Mouse (Mus musculus): ENCODE data around the gene Zic3. TPM values are rescaled to one million over a fixed set of nuclear protein-coding genes. Genes with fewer than 3 reads are reported as not detected.

Gene Zic3
- polyA plus RNA-seq, 1 experiment from 2014 or later = not detected

GRCm38 (mm10) chrX:58030100-58030834, 7.8 kb downstream of the Zic3 start:
- no peaks in the 10 kb centered on the region for H3K9me3 ChIP-seq (ENCODE audit: control insufficient read depth)
- no peak overlapping the region for H3K9ac ChIP-seq (ENCODE audit: low read depth, low read length)
- WGBS = 25% methylated on average over 48 of the region's 48 CpGs
- H3K27me3 ChIP-seq (replicated peaks; ENCODE audit: control insufficient read depth, insufficient read depth, low read length) = peaks cover 47% of the 10 kb centered on the region
- ATAC-seq = 0 out of 2 replicates have a peak, but pooled peaks have one; percentile 28
- H3K27ac ChIP-seq (ENCODE audit: low read depth, low read length) = no peak overlapping the region
- peak overlapping the region; percentile 26 for H3K4me3 ChIP-seq (ENCODE audit: low read depth, low read length)
- no peaks in the 10 kb centered on the region for H3K4me1 ChIP-seq (replicated peaks; ENCODE audit: control insufficient read depth, insufficient read depth, low read length)
- peak overlapping the region; percentile 55 for H3K4me2 ChIP-seq (replicated peaks; ENCODE audit: low read depth)
- H3K36me3 ChIP-seq (ENCODE audit: control insufficient read depth, insufficient read depth) = no peaks in the 10 kb centered on the region
- no peak for TF ChIP-seq CTCF (IDR thresholded peaks at IDR 0.05; ENCODE audit: low read depth)

GRCm38 (mm10) chrX:58030835-58031670, 8.6 kb downstream of the Zic3 start:
- TF ChIP-seq CTCF (IDR thresholded peaks at IDR 0.05; ENCODE audit: low read depth) = no peak
- Histone ChIP-seq H3K36me3 (ENCODE audit: control insufficient read depth, insufficient read depth) (no peaks in the 10 kb centered on the region), H3K4me3 (ENCODE audit: low read depth, low read length) (peak overlapping the region; percentile 26), H3K4me2 (replicated peaks; ENCODE audit: low read depth) (peak overlapping the region; percentile 55), H3K9me3 (ENCODE audit: control insufficient read depth) (no peaks in the 10 kb centered on the region), H3K9ac (ENCODE audit: low read depth, low read length) (no peak overlapping the region), H3K4me1 (replicated peaks; ENCODE audit: control insufficient read depth, insufficient read depth, low read length) (no peaks in the 10 kb centered on the region), H3K27ac (ENCODE audit: low read depth, low read length) (no peak overlapping the region), H3K27me3 (replicated peaks; ENCODE audit: control insufficient read depth, insufficient read depth, low read length) (peaks cover 50% of the 10 kb centered on the region)
- no peak for ATAC-seq
- 22% methylated on average over 56 of the region's 56 CpGs for WGBS

GRCm38 (mm10) chrX:58031671-58032605, 9.4 kb downstream of the Zic3 start:
- 23% methylated on average over 54 of the region's 56 CpGs for WGBS
- Histone ChIP-seq H3K4me2 (replicated peaks; ENCODE audit: low read depth) (peak overlapping the region; percentile 55), H3K9ac (ENCODE audit: low read depth, low read length) (no peak overlapping the region), H3K4me3 (ENCODE audit: low read depth, low read length) (peak overlapping the region; percentile 26), H3K36me3 (ENCODE audit: control insufficient read depth, insufficient read depth) (no peaks in the 10 kb centered on the region), H3K27me3 (replicated peaks; ENCODE audit: control insufficient read depth, insufficient read depth, low read length) (peaks cover 50% of the 10 kb centered on the region), H3K4me1 (replicated peaks; ENCODE audit: control insufficient read depth, insufficient read depth, low read length) (no peaks in the 10 kb centered on the region), H3K9me3 (ENCODE audit: control insufficient read depth) (no peaks in the 10 kb centered on the region), H3K27ac (ENCODE audit: low read depth, low read length) (no peak overlapping the region)
- TF ChIP-seq CTCF (IDR thresholded peaks at IDR 0.05; ENCODE audit: low read depth) = no peak
- ATAC-seq = no peak

- ATAC-seq = no peak
- peaks cover 54% of the 10 kb centered on the region for H3K27me3 ChIP-seq (replicated peaks; ENCODE audit: control insufficient read depth, insufficient read depth, low read length)
These were observed 10.1 kb downstream of the Zic3 start for GRCm38 (mm10) chrX:58032622-58033021.

GRCm38 (mm10) chrX:58033521-58033920, 11.0 kb downstream of the Zic3 start:
- H3K27me3 ChIP-seq (replicated peaks; ENCODE audit: control insufficient read depth, insufficient read depth, low read length) = peaks cover 57% of the 10 kb centered on the region
- H3K4me3 ChIP-seq (ENCODE audit: low read depth, low read length) = no peak overlapping the region
- H3K36me3 ChIP-seq (ENCODE audit: control insufficient read depth, insufficient read depth) = no peaks in the 10 kb centered on the region
- H3K4me2 ChIP-seq (replicated peaks; ENCODE audit: low read depth) = no peak overlapping the region
- no peaks in the 10 kb centered on the region for H3K9me3 ChIP-seq (ENCODE audit: control insufficient read depth)
- 13% methylated on average over 22 of the region's 22 CpGs for WGBS
- no peak for TF ChIP-seq CTCF (IDR thresholded peaks at IDR 0.05; ENCODE audit: low read depth)
- H3K27ac ChIP-seq (ENCODE audit: low read depth, low read length) = no peak overlapping the region
- no peak for ATAC-seq
- no peak overlapping the region for H3K9ac ChIP-seq (ENCODE audit: low read depth, low read length)
- H3K4me1 ChIP-seq (replicated peaks; ENCODE audit: control insufficient read depth, insufficient read depth, low read length) = no peaks in the 10 kb centered on the region

More at GRCm38 (mm10) chrX:58032622-58033021, 10.1 kb downstream of the Zic3 start:
- Histone ChIP-seq H3K4me1 (replicated peaks; ENCODE audit: control insufficient read depth, insufficient read depth, low read length) (no peaks in the 10 kb centered on the region), H3K27ac (ENCODE audit: low read depth, low read length) (no peak overlapping the region), H3K9ac (ENCODE audit: low read depth, low read length) (no peak overlapping the region), H3K36me3 (ENCODE audit: control insufficient read depth, insufficient read depth) (no peaks in the 10 kb centered on the region), H3K4me2 (replicated peaks; ENCODE audit: low read depth) (no peak overlapping the region), H3K9me3 (ENCODE audit: control insufficient read depth) (no peaks in the 10 kb centered on the region), H3K4me3 (ENCODE audit: low read depth, low read length) (no peak overlapping the region)
- WGBS = 17% methylated on average over 7 of the region's 7 CpGs
- TF ChIP-seq CTCF (IDR thresholded peaks at IDR 0.05; ENCODE audit: low read depth) = no peak

Data from intestine, postnatal 0 days (tissue).